Mouse (Mus musculus) ES-E14 (cell line): ENCODE results near the gene Lhx6.

Experiments used
- HCFC1 ChIP-seq: IDR thresholded peaks from 2 replicates; pipeline ENCODE4 v1.6.1; 2012; ENCODE audit warnings: low read length, inconsistent platforms, borderline replicate concordance; ENCODE audit not compliant: insufficient read depth
- MAFK ChIP-seq: IDR thresholded peaks from 2 replicates; pipeline ENCODE4 v1.6.1; 2014; ENCODE audit warnings: mild to moderate bottlenecking, low read depth, low read length, inconsistent platforms; ENCODE audit not compliant: insufficient read depth

DNA sequence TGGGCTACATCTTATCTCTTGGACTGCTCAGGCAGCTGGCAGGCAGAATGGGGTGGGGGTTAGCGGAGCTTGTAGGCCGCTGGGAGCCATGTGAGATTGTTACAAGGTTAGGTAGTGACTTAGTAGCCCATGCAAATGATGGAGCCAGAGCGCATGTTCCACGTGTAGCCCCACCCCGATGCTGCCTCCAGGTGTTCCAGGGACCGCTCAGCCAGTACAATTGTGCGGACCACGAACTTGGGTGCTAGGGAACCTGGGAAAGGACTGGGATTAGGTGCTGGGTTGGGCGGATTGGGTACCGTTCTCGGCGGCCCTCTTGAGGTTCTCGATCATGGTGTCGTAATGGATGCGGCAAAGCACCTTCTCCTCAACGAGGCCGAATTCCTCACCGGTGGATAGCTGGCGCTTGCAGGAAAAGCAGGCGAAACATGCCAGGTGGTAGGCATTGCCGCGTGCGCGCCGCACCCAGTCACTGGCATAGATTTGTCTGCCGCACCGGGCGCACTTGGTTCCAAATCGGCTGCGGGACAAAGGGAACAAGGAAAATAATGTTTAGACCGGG is 11.2 kb downstream of the Lhx6 start:
- TF ChIP-seq HCFC1 (no peak), MAFK (no peak)
